Mouse (Mus musculus) limb, embryonic 11.5 days (tissue): ENCODE measurements at regions not wholly inside any gene's neighbourhood (a gene's known extent, or its start where the extent isn't known, plus 50 kb on each side); places are given as distances from the start of the nearest gene placed in this dataset.

Experiments used
- ATAC-seq: fragments of 200-750 bp; cut with Nextera tagmentation; 2 replicates; pipeline ENCODE4 v1.8.0; 2017; ENCODE audit warnings: low read depth; ENCODE audit not compliant: insufficient number of reproducible peaks, low FRiP score, low TSS enrichment
- DNase-seq: peaks from one replicate; pipeline ENCODE4 v3.0.0-alpha.2; 2015; ENCODE audit warnings: low spot score
- H3K27ac ChIP-seq: fragments of 300-500 bp; sonication (generic); replicated peaks from 2 replicates; pipeline ENCODE4 v1.5.1; 2014; ENCODE audit warnings: low read depth, mild to moderate bottlenecking, low read length
- H3K27me3 ChIP-seq: fragments of 300-500 bp; sonication (generic); 2 replicates; pipeline ENCODE4 v1.6.1; 2014; ENCODE audit warnings: mild to moderate bottlenecking, low read length, mixed read lengths; ENCODE audit not compliant: control insufficient read depth, insufficient read depth
- H3K36me3 ChIP-seq: fragments of 300-500 bp; sonication (generic); 2 replicates; pipeline ENCODE4 v1.6.1; 2014; ENCODE audit warnings: mild to moderate bottlenecking, low read length, moderate library complexity, mixed read lengths; ENCODE audit not compliant: control insufficient read depth, insufficient read depth
- H3K4me1 ChIP-seq: fragments of 300-500 bp; sonication (generic); 2 replicates; pipeline ENCODE4 v1.6.1; 2014; ENCODE audit warnings: low read length, mixed read lengths; ENCODE audit not compliant: control insufficient read depth, insufficient read depth
- H3K4me2 ChIP-seq: fragments of 300-500 bp; sonication (generic); 2 replicates; pipeline ENCODE4 v1.6.1; 2014; ENCODE audit warnings: low read depth, mild to moderate bottlenecking, moderate library complexity; ENCODE audit not compliant: severe bottlenecking
- H3K4me3 ChIP-seq: fragments of 300-500 bp; sonication (generic); 2 replicates; pipeline ENCODE4 v1.5.1; 2014; ENCODE audit warnings: low read depth, low read length
- H3K9ac ChIP-seq: fragments of 300-500 bp; sonication (generic); 2 replicates; pipeline ENCODE4 v1.6.1; 2014; ENCODE audit warnings: mild to moderate bottlenecking, low read length
- H3K9me3 ChIP-seq: fragments of 300-500 bp; sonication (generic); 2 replicates; pipeline ENCODE4 v1.6.1; 2016; ENCODE audit warnings: low read length; ENCODE audit not compliant: control insufficient read depth
- WGBS: fragments of 180-500 bp; shearing (Covaris S2); extraction: QIAGEN DNeasy Blood & Tissue Kit; methylation state at CpG from one replicate; pipeline ENCODE4 v1.1.7; 2014; 5-methylcytosine and 5-hydroxymethylcytosine counted together

- DNase-seq: no peak
- H3K36me3 ChIP-seq: no peaks in the 10 kb centered on the region
- H3K9ac ChIP-seq: no peak overlapping the region
- H3K4me3 ChIP-seq: no peak overlapping the region
- H3K27me3 ChIP-seq: no peaks in the 10 kb centered on the region
- no peaks in the 10 kb centered on the region for H3K4me1 ChIP-seq
- H3K4me2 ChIP-seq: no peak overlapping the region
- WGBS: 89% methylated on average over 4 of the region's 4 CpGs
- no peak overlapping the region for H3K27ac ChIP-seq
- no peak for ATAC-seq
- H3K9me3 ChIP-seq: 0 out of 2 replicates have a peak, but pooled peaks cover 2% of the 10 kb centered on the region
Observed at GRCm38 (mm10) chr19:21214253-21214652, 57.8 kb upstream of the Zfand5 start.

GRCm38 (mm10) chr19:21193461-21193860 lies 78.6 kb upstream of the Zfand5 start:
- no peak overlapping the region for H3K4me2 ChIP-seq
- H3K4me3 ChIP-seq: no peak overlapping the region
- H3K27ac ChIP-seq: no peak overlapping the region
- DNase-seq (no peak), ATAC-seq (no peak)
- H3K9ac ChIP-seq: no peak overlapping the region
- no peaks in the 10 kb centered on the region for H3K9me3 ChIP-seq
- no peaks in the 10 kb centered on the region for H3K27me3 ChIP-seq
- H3K36me3 ChIP-seq: no peaks in the 10 kb centered on the region
- WGBS: 57% methylated on average over 10 of the region's 10 CpGs
- no peaks in the 10 kb centered on the region for H3K4me1 ChIP-seq

- Histone ChIP-seq H3K27ac (no peak overlapping the region), H3K9ac (no peak overlapping the region), H3K36me3 (no peaks in the 10 kb centered on the region), H3K27me3 (no peaks in the 10 kb centered on the region), H3K4me1 (no peaks in the 10 kb centered on the region), H3K4me2 (no peak overlapping the region), H3K4me3 (no peak overlapping the region), H3K9me3 (no peaks in the 10 kb centered on the region)
- ATAC-seq (no peak), DNase-seq (no peak)
- 82% methylated on average over 6 of the region's 6 CpGs for WGBS
Observed at GRCm38 (mm10) chr19:21192576-21192975, 79.5 kb upstream of the Zfand5 start.

- ATAC-seq (no peak), DNase-seq (no peak)
- 74% methylated on average over 4 of the region's 4 CpGs for WGBS
- Histone ChIP-seq H3K4me2 (no peak overlapping the region), H3K9me3 (no peaks in the 10 kb centered on the region), H3K27me3 (no peaks in the 10 kb centered on the region), H3K9ac (no peak overlapping the region), H3K27ac (no peak overlapping the region), H3K36me3 (no peaks in the 10 kb centered on the region), H3K4me3 (no peak overlapping the region), H3K4me1 (no peaks in the 10 kb centered on the region)
Observed at GRCm38 (mm10) chr19:21189216-21189615, 82.9 kb upstream of the Zfand5 start.

- Histone ChIP-seq H3K9me3 (no peaks in the 10 kb centered on the region), H3K27me3 (no peaks in the 10 kb centered on the region), H3K4me1 (no peaks in the 10 kb centered on the region), H3K27ac (no peak overlapping the region), H3K4me2 (no peak overlapping the region), H3K9ac (no peak overlapping the region), H3K4me3 (no peak overlapping the region), H3K36me3 (no peaks in the 10 kb centered on the region)
- DNase-seq (no peak), ATAC-seq (no peak)
- WGBS: 89% methylated on average over 1 of the region's 1 CpGs
Observed at GRCm38 (mm10) chr19:21186656-21187055, 85.4 kb upstream of the Zfand5 start.

GRCm38 (mm10) chr19:21186016-21186415 lies 86.1 kb upstream of the Zfand5 start:
- H3K9me3 ChIP-seq: no peaks in the 10 kb centered on the region
- no peak for DNase-seq
- H3K4me3 ChIP-seq: no peak overlapping the region
- no peaks in the 10 kb centered on the region for H3K4me1 ChIP-seq
- H3K27ac ChIP-seq: no peak overlapping the region
- H3K27me3 ChIP-seq: no peaks in the 10 kb centered on the region
- no peak for ATAC-seq
- H3K9ac ChIP-seq: no peak overlapping the region
- no peak overlapping the region for H3K4me2 ChIP-seq
- 83% methylated on average over 1 of the region's 1 CpGs for WGBS
- no peaks in the 10 kb centered on the region for H3K36me3 ChIP-seq

GRCm38 (mm10) chr19:21183028-21183427 lies 89.0 kb upstream of the Zfand5 start:
- H3K9ac ChIP-seq: no peak overlapping the region
- no peaks in the 10 kb centered on the region for H3K27me3 ChIP-seq
- no peaks in the 10 kb centered on the region for H3K36me3 ChIP-seq
- 93% methylated on average over 4 of the region's 4 CpGs for WGBS
- DNase-seq: no peak
- no peak overlapping the region for H3K27ac ChIP-seq
- no peak overlapping the region for H3K4me3 ChIP-seq
- H3K9me3 ChIP-seq: no peaks in the 10 kb centered on the region
- no peak overlapping the region for H3K4me2 ChIP-seq
- ATAC-seq: no peak
- H3K4me1 ChIP-seq: no peaks in the 10 kb centered on the region

- H3K9me3 ChIP-seq: no peaks in the 10 kb centered on the region
- whole genome bisulfite sequencing: 93% methylated on average over 1 of the region's 1 CpGs
- H3K27ac ChIP-seq: no peak overlapping the region
- H3K4me1 ChIP-seq: no peaks in the 10 kb centered on the region
- H3K9ac ChIP-seq: no peak overlapping the region
- DNase-seq (no peak), ATAC-seq (no peak)
- no peak overlapping the region for H3K4me3 ChIP-seq
- H3K27me3 ChIP-seq: no peaks in the 10 kb centered on the region
- H3K4me2 ChIP-seq: no peak overlapping the region
- no peaks in the 10 kb centered on the region for H3K36me3 ChIP-seq
Observed at GRCm38 (mm10) chr19:21179886-21180285, 92.2 kb upstream of the Zfand5 start.

- ATAC-seq (no peak), DNase-seq (no peak)
- no peaks in the 10 kb centered on the region for H3K9me3 ChIP-seq
- no peak overlapping the region for H3K4me3 ChIP-seq
- H3K27ac ChIP-seq: no peak overlapping the region
- H3K9ac ChIP-seq: no peak overlapping the region
- H3K4me2 ChIP-seq: no peak overlapping the region
- H3K27me3 ChIP-seq: no peaks in the 10 kb centered on the region
- 82% methylated on average over 3 of the region's 3 CpGs for WGBS
- H3K4me1 ChIP-seq: no peaks in the 10 kb centered on the region
- no peaks in the 10 kb centered on the region for H3K36me3 ChIP-seq
Observed at GRCm38 (mm10) chr19:21175426-21175831, 96.6 kb upstream of the Zfand5 start.
